Mouse (Mus musculus): Measurements from ENCODE around the gene D5Ertd579e.

The D5Ertd579e gene

GRCm38 (mm10) chr5:36695461-36696231 lies at the start of gene D5Ertd579e:
D5Ertd579e (minus strand) TSS chr5:36696024.
- DNase-seq: peak; percentile 93 to 94

GRCm38 (mm10) chr5:36742126-36742848 lies 46.5 kb upstream of the D5Ertd579e start:
- peak; percentile 68 to 77 for DNase-seq

- no peak for DNase-seq
Measured at GRCm38 (mm10) chr5:36739829-36740228, 44.0 kb upstream of the D5Ertd579e start.

GRCm38 (mm10) chr5:36738799-36739615 lies 43.2 kb upstream of the D5Ertd579e start:
- no peak for DNase-seq

GRCm38 (mm10) chr5:36737765-36738164 lies 41.9 kb upstream of the D5Ertd579e start:
- DNase-seq: no peak

GRCm38 (mm10) chr5:36736009-36736408 lies 40.2 kb upstream of the D5Ertd579e start:
- no peak for DNase-seq

GRCm38 (mm10) chr5:36735106-36735505 lies 39.3 kb upstream of the D5Ertd579e start:
- no peak for DNase-seq

- no peak for DNase-seq
Measured at GRCm38 (mm10) chr5:36733405-36733804, 37.6 kb upstream of the D5Ertd579e start.

GRCm38 (mm10) chr5:36731901-36732652 lies 36.3 kb upstream of the D5Ertd579e start:
- DNase-seq: no peak

- no peak for DNase-seq
Measured at GRCm38 (mm10) chr5:36730689-36731088, 34.9 kb upstream of the D5Ertd579e start.

GRCm38 (mm10) chr5:36729923-36730322 lies 34.1 kb upstream of the D5Ertd579e start:
- no peak for DNase-seq

- DNase-seq: no peak
Measured at GRCm38 (mm10) chr5:36729086-36729473, 33.3 kb upstream of the D5Ertd579e start.

- no peak for DNase-seq
Measured at GRCm38 (mm10) chr5:36728403-36729085, 32.7 kb upstream of the D5Ertd579e start.

- DNase-seq: no peak
Measured at GRCm38 (mm10) chr5:36727776-36728175, 32.0 kb upstream of the D5Ertd579e start.

- no peak for DNase-seq
Measured at GRCm38 (mm10) chr5:36727136-36727535, 31.3 kb upstream of the D5Ertd579e start.

- DNase-seq: no peak
Measured at GRCm38 (mm10) chr5:36726387-36726801, 30.6 kb upstream of the D5Ertd579e start.

GRCm38 (mm10) chr5:36725861-36726260 lies 30.0 kb upstream of the D5Ertd579e start:
- DNase-seq: no peak

GRCm38 (mm10) chr5:36724274-36724673 lies 28.4 kb upstream of the D5Ertd579e start:
- no peak for DNase-seq

- DNase-seq: no peak
Measured at GRCm38 (mm10) chr5:36723356-36723755, 27.5 kb upstream of the D5Ertd579e start.

- DNase-seq: peak; percentile 26 to 37
Measured at GRCm38 (mm10) chr5:36722415-36722856, 26.6 kb upstream of the D5Ertd579e start.

- DNase-seq: no peak
Measured at GRCm38 (mm10) chr5:36720710-36721375, 25.0 kb upstream of the D5Ertd579e start.
